Mouse (Mus musculus) CH12.LX (cell line): ENCODE results near the gene Spen. TPM values are rescaled to one million over a fixed set of nuclear protein-coding genes. Genes with fewer than 3 reads are reported as not detected.

Source experiments
- DNase-seq: peaks from one replicate; pipeline ENCODE4 v3.0.0-alpha.2; 2013; ENCODE audit errors: extremely low read depth
- H3K27ac ChIP-seq: 2 replicates; pipeline ENCODE4 v1.5.1; 2012; ENCODE audit warnings: low read depth, mild to moderate bottlenecking, control low read depth, moderate library complexity; ENCODE audit not compliant: insufficient read depth
- H3K27me3 ChIP-seq: replicated peaks from 2 replicates; pipeline ENCODE3; 2012; ENCODE audit warnings: inconsistent platforms
- H3K36me3 ChIP-seq, 2 experiments: replicated peaks in 1 of 2; 2 replicates each; pipeline versions ENCODE3 to v1.6.1; 2012; ENCODE audit warnings: inconsistent platforms in 1 of 2, low read length in 1 of 2, mild to moderate bottlenecking in 1 of 2, mixed read lengths in 1 of 2, moderate library complexity in 1 of 2; ENCODE audit not compliant: control insufficient read depth in 1 of 2, insufficient read depth in 1 of 2
- H3K4me1 ChIP-seq, 2 experiments: 2 replicates each; pipeline ENCODE4 v1.6.1; 2012; ENCODE audit warnings: inconsistent platforms in 1 of 2, moderate library complexity in 1 of 2; ENCODE audit not compliant: insufficient read depth in 2 of 2, control insufficient read depth in 1 of 2
- H3K4me2 ChIP-seq: 2 replicates; pipeline ENCODE4 v1.6.1; 2012; ENCODE audit warnings: low read depth, mild to moderate bottlenecking, control low read depth; ENCODE audit not compliant: poor library complexity, insufficient read depth, severe bottlenecking
- H3K4me3 ChIP-seq, 3 experiments: fragments of 150-350 bp in 1 of 3; sonication (generic) in 1 of 3; replicated peaks in 1 of 3; 2 replicates each; pipeline versions ENCODE3 to v1.5.1; 2011 to 2012; ENCODE audit warnings: low read depth in 2 of 3, low read length in 2 of 3, mild to moderate bottlenecking in 2 of 3, moderate library complexity in 2 of 3, control low read depth in 1 of 3, improper control_type of control experiment in 1 of 3, inconsistent platforms in 1 of 3, mixed read lengths in 1 of 3; ENCODE audit not compliant: poor library complexity in 1 of 3
- H3K79me2 ChIP-seq: replicated peaks from 2 replicates; pipeline ENCODE4 v1.6.1; 2012; ENCODE audit warnings: mild to moderate bottlenecking, moderate library complexity; ENCODE audit not compliant: control insufficient read depth, poor library complexity, insufficient read depth, severe bottlenecking; ENCODE audit errors: extremely low read depth
- H3K9ac ChIP-seq: 2 replicates; pipeline ENCODE4 v1.6.1; 2012; ENCODE audit warnings: low read depth, mild to moderate bottlenecking, control low read depth, moderate library complexity; ENCODE audit not compliant: insufficient read depth
- H3K9me3 ChIP-seq: replicated peaks from 2 replicates; pipeline ENCODE3; 2012; ENCODE audit warnings: low read length, inconsistent platforms, mixed read lengths
- BHLHE40 ChIP-seq: IDR thresholded peaks from 2 replicates; pipeline ENCODE4 v1.6.1; 2011; ENCODE audit warnings: mild to moderate bottlenecking, low read depth, low read length, improper control_type of control experiment
- CHD2 ChIP-seq: IDR thresholded peaks from 2 replicates; pipeline ENCODE4 v1.6.1; 2011; ENCODE audit warnings: low read length, improper control_type of control experiment
- ELF1 ChIP-seq: IDR thresholded peaks from 2 replicates; pipeline ENCODE4 v1.6.1; 2014; ENCODE audit warnings: low read depth, mild to moderate bottlenecking, inconsistent platforms, low read length, improper control_type of control experiment
- ETS1 ChIP-seq: conservative IDR thresholded peaks from 2 replicates; pipeline ENCODE4 v1.6.1; 2012; ENCODE audit warnings: low read depth, mild to moderate bottlenecking, inconsistent platforms, low read length, improper control_type of control experiment, moderate library complexity
- GABPA ChIP-seq: IDR thresholded peaks from 2 replicates; pipeline ENCODE4 v1.6.1; 2012; ENCODE audit warnings: low read depth, low read length, improper control_type of control experiment, inconsistent platforms; ENCODE audit not compliant: insufficient replicate concordance
- HCFC1 ChIP-seq: IDR thresholded peaks from 2 replicates; pipeline ENCODE4 v1.6.1; 2012; ENCODE audit warnings: low read depth, mild to moderate bottlenecking, inconsistent platforms, low read length, improper control_type of control experiment
- JUN ChIP-seq: IDR thresholded peaks from 2 replicates; pipeline ENCODE4 v1.6.1; 2011; ENCODE audit warnings: low read depth, mild to moderate bottlenecking, low read length, improper control_type of control experiment, moderate library complexity; ENCODE audit not compliant: insufficient read depth
- KAT2A ChIP-seq: IDR thresholded peaks from 2 replicates; pipeline ENCODE4 v1.6.1; 2012; ENCODE audit warnings: low read length, improper control_type of control experiment, inconsistent platforms; ENCODE audit not compliant: insufficient replicate concordance
- NRF1 ChIP-seq: IDR thresholded peaks from 2 replicates; pipeline ENCODE4 v1.6.1; 2014; ENCODE audit warnings: low read depth, mild to moderate bottlenecking, inconsistent platforms, low read length, improper control_type of control experiment, moderate library complexity
- PAX5 ChIP-seq: IDR thresholded peaks from 2 replicates; pipeline ENCODE4 v1.6.1; 2012; ENCODE audit warnings: low read length, inconsistent platforms, mixed read lengths
- RAD21 ChIP-seq: IDR thresholded peaks from 2 replicates; pipeline ENCODE4 v1.6.1; 2011; ENCODE audit warnings: low read depth, mild to moderate bottlenecking, low read length, improper control_type of control experiment, moderate library complexity
- ZC3H11A ChIP-seq: IDR thresholded peaks from 2 replicates; pipeline ENCODE4 v1.6.1; 2012; ENCODE audit warnings: low read depth, mild to moderate bottlenecking, inconsistent platforms, low read length, improper control_type of control experiment
- ZNF384 ChIP-seq: IDR thresholded peaks from 2 replicates; pipeline ENCODE4 v1.6.1; 2012; ENCODE audit warnings: low read depth, low read length, improper control_type of control experiment, inconsistent platforms
- dilution Hi-C: fragments of 300-500 bp; cut with MboI; formaldehyde crosslinking; loops from 2 replicates; pipeline ENCODE4 v1.14.3; 2020; ENCODE audit warnings: low sequenced_read_pairs; ENCODE audit not compliant: extremely low pct_unique_long_range_greater_than_20kb, extremely low pct_ligation_motif_present
- in situ Hi-C: fragments of 300-500 bp; cut with MboI; formaldehyde crosslinking; loops from 3 replicates; pipeline ENCODE4 v1.14.3; 2019; ENCODE audit warnings: low sequenced_read_pairs, low pct_ligation_motif_present, low pct_unique_long_range_greater_than_20kb, mixed read lengths
- polyA plus RNA-seq: library from polyadenylated mRNA; unstranded; fragments of >175 nt; gene quantifications from 2 replicates; pipeline ENCODE4 v1.2.1, GENCODE M21; 2012; ENCODE audit warnings: low read depth; ENCODE audit not compliant: insufficient read length
- total RNA-seq, 2 experiments: library from RNA; depleted of rRNA; stranded (reverse); fragments of 300-350 nt in 1 of 2; fragments of >200 nt in 1 of 2; gene quantifications; 2 replicates each; pipeline ENCODE4 v1.2.3; 2012 to 2014

Gene Spen
- total and polyA plus RNA-seq, 3 experiments: 4.0 to 21.6 (median 10.2) TPM

DNA sequence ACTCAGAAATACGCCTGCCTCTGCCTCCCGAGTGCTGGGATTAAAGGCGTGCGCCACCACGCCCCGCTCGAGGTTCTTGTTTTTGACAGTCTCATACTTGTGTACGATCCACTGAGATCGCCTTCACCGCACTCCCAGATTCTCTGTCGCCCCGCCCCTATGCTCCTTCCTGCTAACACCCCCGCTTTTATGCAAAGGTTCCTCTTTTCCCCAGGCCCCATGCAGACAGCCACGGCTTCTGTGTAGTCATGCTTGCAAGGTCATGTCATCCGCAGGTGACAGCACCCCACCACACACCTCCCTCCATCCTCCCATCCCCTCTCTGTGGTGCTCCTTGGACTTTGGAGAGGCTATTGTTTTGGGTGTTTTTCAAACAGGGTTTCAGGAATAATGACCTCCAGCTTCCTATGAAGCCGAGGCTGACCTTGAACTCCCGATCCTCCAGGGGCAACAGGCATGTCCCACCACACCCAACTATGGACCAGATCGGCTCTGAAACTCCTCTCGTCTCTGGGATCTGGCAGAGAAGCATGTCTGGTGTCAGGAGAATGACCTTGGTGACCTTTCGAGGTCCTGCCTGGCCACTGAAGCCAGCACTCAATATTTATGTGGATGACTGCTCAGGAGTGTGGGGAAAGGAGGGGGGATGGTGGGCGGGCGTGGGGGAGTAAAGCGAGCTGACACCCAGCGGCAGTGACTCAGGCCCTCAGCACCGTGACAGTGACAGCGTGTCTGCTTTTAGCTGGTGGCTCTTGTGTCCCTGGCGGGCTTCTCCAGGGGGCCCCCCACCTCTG is 118.8 kb downstream of the Spen start:
- peaks cover 13 to 45% of the 10 kb centered on the region in 2 experiments for H3K4me1 ChIP-seq
- dilution Hi-C loops: no loop called here
- H3K27ac ChIP-seq: no peak overlapping the region
- H3K27me3 ChIP-seq: no peaks in the 10 kb centered on the region
- H3K4me3 ChIP-seq: no peak overlapping the region
- H3K79me2 ChIP-seq: no peaks in the 10 kb centered on the region
- TF ChIP-seq GABPA (no peak), ELF1 (no peak), RAD21 (no peak), PAX5 (no peak), ZC3H11A (no peak), KAT2A (no peak), HCFC1 (no peak), ETS1 (peak; percentile 58; the same call in 1 of the 2 replicates), ZNF384 (no peak), CHD2 (no peak), JUN (no peak), BHLHE40 (peak; percentile 81), NRF1 (no peak)
- TF ChIP-seq, all 38 proteins: peak for 2
- Histone ChIP-seq H3K36me3 (no peaks in the 10 kb centered on the region), H3K9ac (no peak overlapping the region), H3K4me2 (no peak overlapping the region), H3K9me3 (no peaks in the 10 kb centered on the region)
- in situ Hi-C loops: loop anchor here (25.0 kb wide), 2 partner anchors 543 to 668 kb away; partner anchors contain the start of gene Tmem51
- peak; percentile 75 for DNase-seq

Other genes starting within 250 kb of the Spen start
- 0.67 and 0.81 TPM in 2 replicates for gene Epha2, start 237.4 kb downstream of the Spen start, total RNA-seq (2012; rRNA removed)
- gene Epha2, start 237.4 kb downstream of the Spen start, total RNA-seq (2014; rRNA removed): 0.55 and 0.58 TPM in 2 replicates
- 0.67 and 0.70 TPM in 2 replicates for gene Epha2, start 237.4 kb downstream of the Spen start, polyA plus RNA-seq
- not detected in 2 replicates for gene Fam131c, start 170.4 kb downstream of the Spen start, total RNA-seq (2012; rRNA removed)
- not detected in 2 replicates for gene Fam131c, start 170.4 kb downstream of the Spen start, total RNA-seq (2014; rRNA removed)
- not detected in 2 replicates for gene Fam131c, start 170.4 kb downstream of the Spen start, polyA plus RNA-seq
- not detected in 2 replicates for gene Clcnka, start 139.9 kb downstream of the Spen start, total RNA-seq (2012; rRNA removed)
- not detected in 2 replicates for gene Clcnka, start 139.9 kb downstream of the Spen start, total RNA-seq (2014; rRNA removed)
- not detected in 2 replicates for gene Clcnka, start 139.9 kb downstream of the Spen start, polyA plus RNA-seq
- 0.51 and 1.1 TPM in 2 replicates for gene Clcnkb, start 122.6 kb downstream of the Spen start, total RNA-seq (2012; rRNA removed)
- gene Clcnkb, start 122.6 kb downstream of the Spen start, total RNA-seq (2014; rRNA removed): 0.08 TPM in 2 replicates
- 0.24 and 0.42 TPM in 2 replicates for gene Clcnkb, start 122.6 kb downstream of the Spen start, polyA plus RNA-seq
- gene Hspb7, start 117.8 kb downstream of the Spen start, total RNA-seq (2012; rRNA removed): 0.04 TPM in 1 of 2 replicates, not detected in the other
- not detected in 2 replicates for gene Hspb7, start 117.8 kb downstream of the Spen start, total RNA-seq (2014; rRNA removed)
- gene Hspb7, start 117.8 kb downstream of the Spen start, polyA plus RNA-seq: not detected in 2 replicates
- gene Srarp, start 102.5 kb downstream of the Spen start, total RNA-seq (2012; rRNA removed): not detected in 2 replicates
- not detected in 2 replicates for gene Srarp, start 102.5 kb downstream of the Spen start, total RNA-seq (2014; rRNA removed)
- gene Srarp, start 102.5 kb downstream of the Spen start, polyA plus RNA-seq: not detected in 2 replicates
- gene Zbtb17, start 93.9 kb downstream of the Spen start, total RNA-seq (2012; rRNA removed): 45.3 and 47.6 TPM in 2 replicates
- 20.4 and 21.4 TPM in 2 replicates for gene Zbtb17, start 93.9 kb downstream of the Spen start, total RNA-seq (2014; rRNA removed)
- gene Zbtb17, start 93.9 kb downstream of the Spen start, polyA plus RNA-seq: 49.7 and 51.2 TPM in 2 replicates
- gene Fblim1, start 67.5 kb upstream of the Spen start, total RNA-seq (2012; rRNA removed): 0.17 TPM in 2 replicates
- gene Fblim1, start 67.5 kb upstream of the Spen start, total RNA-seq (2014; rRNA removed): 0.07 and 0.09 TPM in 2 replicates
- gene Fblim1, start 67.5 kb upstream of the Spen start, polyA plus RNA-seq: 0.97 and 1.2 TPM in 2 replicates
- gene Tmem82, start 80.0 kb upstream of the Spen start, total RNA-seq (2012; rRNA removed): 3.8 and 5.2 TPM in 2 replicates
- gene Tmem82, start 80.0 kb upstream of the Spen start, total RNA-seq (2014; rRNA removed): 0.58 and 0.68 TPM in 2 replicates
- gene Tmem82, start 80.0 kb upstream of the Spen start, polyA plus RNA-seq: 2.7 TPM in 2 replicates
- gene Slc25a34, start 85.2 kb upstream of the Spen start, total RNA-seq (2012; rRNA removed): 0.63 and 0.64 TPM in 2 replicates
- gene Slc25a34, start 85.2 kb upstream of the Spen start, total RNA-seq (2014; rRNA removed): 0.23 and 0.41 TPM in 2 replicates
- 1.2 and 1.7 TPM in 2 replicates for gene Slc25a34, start 85.2 kb upstream of the Spen start, polyA plus RNA-seq
- gene Plekhm2, start 126.3 kb upstream of the Spen start, total RNA-seq (2012; rRNA removed): 12.3 and 13.7 TPM in 2 replicates
- 12.4 and 12.7 TPM in 2 replicates for gene Plekhm2, start 126.3 kb upstream of the Spen start, total RNA-seq (2014; rRNA removed)
- 22.0 and 28.2 TPM in 2 replicates for gene Plekhm2, start 126.3 kb upstream of the Spen start, polyA plus RNA-seq
- 3.4 and 7.6 TPM in 2 replicates for gene Rsc1a1, start 147.0 kb upstream of the Spen start, total RNA-seq (2012; rRNA removed)
- 11.0 and 14.0 TPM in 2 replicates for gene Rsc1a1, start 147.0 kb upstream of the Spen start, total RNA-seq (2014; rRNA removed)
- 0.16 and 7.0 TPM in 2 replicates for gene Rsc1a1, start 147.0 kb upstream of the Spen start, polyA plus RNA-seq
- 19.9 and 24.7 TPM in 2 replicates for gene Ddi2, start 184.8 kb upstream of the Spen start, total RNA-seq (2012; rRNA removed)
- 18.0 and 18.4 TPM in 2 replicates for gene Ddi2, start 184.8 kb upstream of the Spen start, total RNA-seq (2014; rRNA removed)
- 36.2 and 37.3 TPM in 2 replicates for gene Ddi2, start 184.8 kb upstream of the Spen start, polyA plus RNA-seq
- gene Agmat, start 208.1 kb upstream of the Spen start, total RNA-seq (2012; rRNA removed): not detected in 2 replicates
- not detected in 2 replicates for gene Agmat, start 208.1 kb upstream of the Spen start, total RNA-seq (2014; rRNA removed)
- gene Agmat, start 208.1 kb upstream of the Spen start, polyA plus RNA-seq: not detected in 2 replicates